Mouse (Mus musculus) forebrain, embryonic 12.5 days (tissue): ENCODE data around the gene Mpp6. TPM values are rescaled to one million over a fixed set of nuclear protein-coding genes. Genes with fewer than 3 reads are reported as not detected.
A peak's percentile ranks its signal among the peaks of the same experiment; 100 is the strongest.

Source experiments
- ATAC-seq: fragments of 200-750 bp; cut with Nextera tagmentation; 2 replicates; pipeline ENCODE4 v1.8.0; 2017; ENCODE audit warnings: moderate TSS enrichment; ENCODE audit not compliant: low FRiP score
- H3K27ac ChIP-seq: fragments of 300-500 bp; sonication (generic); 2 replicates; pipeline ENCODE4 v1.5.1; 2016; ENCODE audit warnings: mild to moderate bottlenecking
- H3K27me3 ChIP-seq: fragments of 300-500 bp; sonication (generic); 2 replicates; pipeline ENCODE4 v1.6.1; 2016; ENCODE audit warnings: mild to moderate bottlenecking
- H3K36me3 ChIP-seq: fragments of 300-500 bp; sonication (generic); replicated peaks from 2 replicates; pipeline ENCODE4 v1.6.1; 2016; ENCODE audit warnings: mild to moderate bottlenecking
- H3K4me1 ChIP-seq: fragments of 300-500 bp; sonication (generic); 2 replicates; pipeline ENCODE4 v1.6.1; 2016
- H3K4me2 ChIP-seq: fragments of 300-500 bp; sonication (generic); 2 replicates; pipeline ENCODE4 v1.6.1; 2016; ENCODE audit warnings: mild to moderate bottlenecking, moderate library complexity
- H3K4me3 ChIP-seq: fragments of 300-500 bp; sonication (generic); replicated peaks from 2 replicates; pipeline ENCODE4 v1.5.1; 2016; ENCODE audit warnings: mild to moderate bottlenecking
- H3K9ac ChIP-seq: fragments of 300-500 bp; sonication (generic); 2 replicates; pipeline ENCODE4 v1.6.1; 2016; ENCODE audit warnings: mild to moderate bottlenecking
- H3K9me3 ChIP-seq: fragments of 300-500 bp; sonication (generic); 2 replicates; pipeline ENCODE4 v1.6.1; 2016
- WGBS: fragments of 180-500 bp; shearing (Covaris S2); methylation state at CpG from one replicate; pipeline ENCODE4 v1.1.7; 2016; 5-methylcytosine and 5-hydroxymethylcytosine counted together
- polyA plus RNA-seq: library from polyadenylated mRNA; unstranded; fragments of >200 nt; fragmentation: Nextera tagmentation; extraction: Ambion mirVana; gene quantifications from 2 replicates; pipeline ENCODE4 v1.2.1, GENCODE M21; 2016

Mpp6 gene
- 76.1 and 83.6 TPM in 2 replicates for polyA plus RNA-seq

- 0% methylated on average over 72 of the region's 74 CpGs for WGBS
- Histone ChIP-seq H3K27me3 (peaks cover 9% of the 10 kb centered on the region; the same call in 1 of the 2 replicates), H3K9me3 (no peaks in the 10 kb centered on the region), H3K36me3 (no peaks in the 10 kb centered on the region), H3K27ac (peak within 1 kb of the TSS; percentile 87), H3K9ac (peak within 1 kb of the TSS; percentile 93), H3K4me2 (peak within 1 kb of the TSS; percentile 70), H3K4me1 (peaks cover 15% of the 10 kb centered on the region), H3K4me3 (peak within 1 kb of the TSS; percentile 87)
- peak; percentile 93 for ATAC-seq
These were observed at the start of gene Mpp6 for GRCm38 (mm10) chr6:50109757-50110378. Mpp6 (plus strand) TSS chr6:50110241.

DNA sequence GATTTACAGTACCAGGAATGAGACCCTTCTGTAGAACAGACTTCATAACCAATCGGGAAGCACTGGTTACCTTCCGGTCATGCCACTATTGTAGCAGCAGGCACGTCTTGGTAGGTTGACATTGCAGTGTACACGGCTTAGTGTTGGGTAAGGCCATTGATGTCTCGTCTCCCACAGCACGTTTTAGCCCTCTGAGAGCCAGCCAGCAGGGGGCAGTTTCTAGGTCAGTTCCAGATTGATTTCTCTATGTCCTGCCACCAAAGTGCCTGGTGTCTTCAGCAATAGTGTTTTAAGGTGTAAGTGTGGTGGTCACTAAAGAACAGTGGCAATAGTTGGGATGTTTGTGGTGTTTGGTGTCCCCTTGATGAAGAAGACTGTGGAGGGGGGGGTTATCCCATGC, 43.9 kb upstream of the Mpp6 start:
- Histone ChIP-seq H3K9ac (no peak overlapping the region), H3K36me3 (no peaks in the 10 kb centered on the region), H3K4me2 (no peak overlapping the region), H3K27ac (no peak overlapping the region), H3K27me3 (no peaks in the 10 kb centered on the region), H3K9me3 (no peaks in the 10 kb centered on the region), H3K4me3 (no peak overlapping the region), H3K4me1 (no peaks in the 10 kb centered on the region; the same call in 1 of the 2 replicates)
- ATAC-seq = no peak
- 88% methylated on average over 6 of the region's 6 CpGs for WGBS

DNA sequence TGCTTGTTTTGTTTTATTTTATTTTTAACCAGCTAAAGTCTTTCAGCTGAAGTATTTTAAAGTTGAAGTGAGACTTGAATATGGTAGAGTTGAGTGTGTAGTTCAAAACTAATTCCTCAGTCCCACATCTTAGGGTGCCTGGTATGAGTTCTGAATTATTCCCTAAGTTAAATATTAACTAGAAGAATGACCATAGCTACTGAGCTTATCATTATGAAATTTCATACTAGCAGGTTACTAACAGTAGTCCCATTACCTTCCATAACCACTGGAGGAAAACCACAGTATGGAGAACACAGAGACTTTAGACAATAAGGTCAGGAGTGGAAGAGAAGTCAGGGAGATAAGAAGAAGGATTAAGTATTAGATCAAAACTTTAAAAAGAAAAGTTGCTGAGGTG, 41.6 kb upstream of the Mpp6 start:
- no peaks in the 10 kb centered on the region for H3K27me3 ChIP-seq
- H3K4me3 ChIP-seq = no peak overlapping the region
- no peak overlapping the region for H3K27ac ChIP-seq
- H3K36me3 ChIP-seq = no peaks in the 10 kb centered on the region
- no peak overlapping the region for H3K9ac ChIP-seq
- H3K9me3 ChIP-seq = no peaks in the 10 kb centered on the region
- H3K4me2 ChIP-seq = no peak overlapping the region
- H3K4me1 ChIP-seq = no peaks in the 10 kb centered on the region; the same call in 1 of the 2 replicates
- ATAC-seq = no peak

- Histone ChIP-seq H3K9ac (no peak overlapping the region), H3K9me3 (no peaks in the 10 kb centered on the region), H3K27ac (no peak overlapping the region), H3K4me3 (no peak overlapping the region), H3K4me1 (no peaks in the 10 kb centered on the region; the same call in 1 of the 2 replicates), H3K27me3 (no peaks in the 10 kb centered on the region), H3K4me2 (no peak overlapping the region), H3K36me3 (no peaks in the 10 kb centered on the region)
- ATAC-seq = no peak
- WGBS = 89% methylated on average over 3 of the region's 3 CpGs
These were observed 34.8 kb upstream of the Mpp6 start for GRCm38 (mm10) chr6:50075248-50075647.

DNA sequence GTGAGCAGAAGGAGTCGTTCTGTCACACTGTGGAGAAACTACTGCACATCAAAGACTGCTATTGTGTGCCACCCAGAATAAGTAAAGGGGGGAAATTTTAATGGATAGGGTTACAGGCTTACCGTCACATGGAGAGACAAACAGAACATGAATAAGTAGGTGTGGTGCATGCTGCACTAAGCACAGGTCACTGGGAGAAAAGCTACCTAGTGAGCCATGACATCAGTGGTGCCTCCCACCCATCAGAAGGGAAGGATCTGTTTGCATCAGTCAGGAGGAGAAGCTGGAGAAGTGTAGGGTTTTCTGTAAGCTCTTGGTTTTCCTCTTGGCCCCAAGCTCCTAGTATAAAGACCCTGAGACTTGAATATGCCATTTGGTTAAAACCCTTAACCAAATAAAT, 33.6 kb upstream of the Mpp6 start:
- no peak overlapping the region for H3K27ac ChIP-seq
- H3K4me2 ChIP-seq = no peak overlapping the region
- 51% methylated on average over 2 of the region's 2 CpGs for WGBS
- H3K27me3 ChIP-seq = no peaks in the 10 kb centered on the region
- no peak for ATAC-seq
- no peak overlapping the region for H3K4me3 ChIP-seq
- H3K36me3 ChIP-seq = no peaks in the 10 kb centered on the region
- H3K4me1 ChIP-seq = no peaks in the 10 kb centered on the region
- H3K9ac ChIP-seq = no peak overlapping the region
- no peaks in the 10 kb centered on the region for H3K9me3 ChIP-seq

- no peaks in the 10 kb centered on the region for H3K27me3 ChIP-seq
- no peaks in the 10 kb centered on the region for H3K4me1 ChIP-seq
- H3K27ac ChIP-seq = no peak overlapping the region
- no peaks in the 10 kb centered on the region for H3K9me3 ChIP-seq
- WGBS = 72% methylated on average over 7 of the region's 7 CpGs
- H3K4me2 ChIP-seq = no peak overlapping the region
- ATAC-seq = no peak
- no peak overlapping the region for H3K9ac ChIP-seq
- H3K36me3 ChIP-seq = no peaks in the 10 kb centered on the region
- H3K4me3 ChIP-seq = no peak overlapping the region
These were observed 29.6 kb upstream of the Mpp6 start for GRCm38 (mm10) chr6:50080431-50080830.

DNA sequence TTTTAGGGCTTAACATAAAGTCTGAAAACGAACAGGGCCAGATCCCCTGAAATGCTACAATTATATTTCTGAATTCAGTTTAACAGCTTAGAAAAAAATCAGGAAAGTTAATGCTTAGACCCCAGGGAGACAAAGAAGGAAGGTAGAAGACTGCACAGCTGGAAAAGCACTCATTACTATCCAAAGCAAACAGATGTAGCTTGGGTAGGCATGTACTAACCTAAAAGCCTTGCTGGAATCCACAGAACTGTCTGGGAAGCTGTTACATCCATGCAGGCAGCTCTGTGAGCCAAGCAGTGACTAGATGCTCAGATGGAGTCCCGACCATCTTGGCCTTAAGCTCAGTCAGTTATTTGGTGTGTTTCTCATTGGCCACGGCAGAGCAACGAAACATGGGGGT, 24.8 kb upstream of the Mpp6 start:
- H3K27ac ChIP-seq = no peak overlapping the region
- no peaks in the 10 kb centered on the region for H3K36me3 ChIP-seq
- no peak overlapping the region for H3K4me2 ChIP-seq
- H3K4me1 ChIP-seq = no peaks in the 10 kb centered on the region
- H3K9ac ChIP-seq = no peak overlapping the region
- no peak overlapping the region for H3K4me3 ChIP-seq
- no peaks in the 10 kb centered on the region for H3K9me3 ChIP-seq
- WGBS = 87% methylated on average over 4 of the region's 4 CpGs
- no peaks in the 10 kb centered on the region for H3K27me3 ChIP-seq
- ATAC-seq = no peak

GRCm38 (mm10) chr6:50089333-50089732, 20.7 kb upstream of the Mpp6 start:
- Histone ChIP-seq H3K4me2 (no peak overlapping the region), H3K27ac (no peak overlapping the region), H3K9me3 (no peaks in the 10 kb centered on the region), H3K4me3 (no peak overlapping the region), H3K9ac (no peak overlapping the region), H3K36me3 (no peaks in the 10 kb centered on the region), H3K27me3 (no peaks in the 10 kb centered on the region), H3K4me1 (no peaks in the 10 kb centered on the region)
- ATAC-seq = no peak
- WGBS = 93% methylated on average over 5 of the region's 5 CpGs

DNA sequence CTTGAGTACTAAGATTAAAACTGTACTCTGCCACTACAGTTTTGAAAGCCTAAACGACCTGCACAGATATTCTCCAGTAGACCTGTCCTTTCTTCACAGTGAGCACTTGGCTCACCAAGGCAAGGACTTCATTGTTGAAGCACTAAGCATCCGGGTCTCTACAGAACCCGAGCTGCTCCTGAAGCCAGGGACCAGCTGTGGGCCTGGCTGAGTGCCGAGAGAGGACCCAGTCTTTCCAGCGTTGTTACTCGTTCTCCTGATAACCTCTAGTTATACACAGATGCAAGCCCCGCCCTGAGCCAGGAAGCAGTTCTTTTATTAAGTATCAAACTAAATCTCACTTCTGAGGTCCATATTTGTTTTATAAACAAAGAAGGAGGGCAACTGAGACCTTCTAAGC, 19.8 kb upstream of the Mpp6 start:
- Histone ChIP-seq H3K36me3 (no peaks in the 10 kb centered on the region), H3K4me1 (no peaks in the 10 kb centered on the region), H3K9me3 (no peaks in the 10 kb centered on the region), H3K27me3 (no peaks in the 10 kb centered on the region), H3K4me2 (no peak overlapping the region), H3K9ac (no peak overlapping the region), H3K27ac (no peak overlapping the region), H3K4me3 (no peak overlapping the region)
- no peak for ATAC-seq
- WGBS = 83% methylated on average over 7 of the region's 7 CpGs

DNA sequence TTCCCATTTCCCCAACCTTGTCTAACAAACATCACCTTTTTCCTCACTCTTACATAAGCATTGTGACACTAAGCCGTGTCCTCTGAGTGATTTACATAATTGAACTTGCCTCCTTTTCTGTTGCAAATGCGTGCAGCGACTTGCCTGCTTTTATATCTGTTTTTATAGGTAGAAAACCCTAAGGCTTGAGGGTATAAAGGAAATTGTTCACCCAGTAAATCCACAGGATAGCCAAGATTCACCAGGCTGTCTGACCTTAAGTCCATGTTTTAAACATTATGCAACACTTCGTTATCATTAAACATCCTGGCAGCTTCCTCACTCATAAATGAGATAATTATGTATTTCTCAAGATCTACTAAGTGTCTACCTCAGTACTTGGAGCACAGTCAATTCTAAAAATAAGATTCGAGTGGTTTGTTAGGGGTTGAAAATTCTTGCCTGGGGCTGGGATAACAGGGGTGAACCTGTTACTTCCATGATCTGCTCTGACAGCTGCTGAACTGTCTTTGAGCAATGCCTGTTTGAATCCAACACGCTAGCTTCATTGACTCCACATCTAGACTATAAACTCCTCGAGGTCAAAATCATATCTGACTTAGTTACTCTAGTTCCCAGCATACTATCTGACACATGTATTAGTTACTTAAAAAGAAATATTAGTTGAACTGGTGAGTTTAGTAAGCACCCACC, 18.4 kb upstream of the Mpp6 start:
- Histone ChIP-seq H3K27me3 (no peaks in the 10 kb centered on the region), H3K9me3 (no peaks in the 10 kb centered on the region), H3K4me3 (no peak overlapping the region), H3K36me3 (no peaks in the 10 kb centered on the region), H3K4me2 (no peak overlapping the region), H3K4me1 (no peaks in the 10 kb centered on the region), H3K9ac (no peak overlapping the region), H3K27ac (no peak overlapping the region)
- WGBS = 70% methylated on average over 7 of the region's 7 CpGs
- ATAC-seq = no peak

GRCm38 (mm10) chr6:50109201-50109756, 762 bp upstream of the Mpp6 start:
- peak overlapping the region; percentile 87 for H3K27ac ChIP-seq
- H3K9ac ChIP-seq = peak overlapping the region; percentile 93
- H3K4me1 ChIP-seq = peaks cover 15% of the 10 kb centered on the region
- no peak; the same call in 1 of the 2 replicates for ATAC-seq
- 3% methylated on average over 15 of the region's 15 CpGs for WGBS
- H3K4me2 ChIP-seq = peak overlapping the region; percentile 70
- H3K9me3 ChIP-seq = no peaks in the 10 kb centered on the region
- H3K36me3 ChIP-seq = no peaks in the 10 kb centered on the region
- peak overlapping the region; percentile 87 for H3K4me3 ChIP-seq
- peaks cover 9% of the 10 kb centered on the region; the same call in 1 of the 2 replicates for H3K27me3 ChIP-seq

DNA sequence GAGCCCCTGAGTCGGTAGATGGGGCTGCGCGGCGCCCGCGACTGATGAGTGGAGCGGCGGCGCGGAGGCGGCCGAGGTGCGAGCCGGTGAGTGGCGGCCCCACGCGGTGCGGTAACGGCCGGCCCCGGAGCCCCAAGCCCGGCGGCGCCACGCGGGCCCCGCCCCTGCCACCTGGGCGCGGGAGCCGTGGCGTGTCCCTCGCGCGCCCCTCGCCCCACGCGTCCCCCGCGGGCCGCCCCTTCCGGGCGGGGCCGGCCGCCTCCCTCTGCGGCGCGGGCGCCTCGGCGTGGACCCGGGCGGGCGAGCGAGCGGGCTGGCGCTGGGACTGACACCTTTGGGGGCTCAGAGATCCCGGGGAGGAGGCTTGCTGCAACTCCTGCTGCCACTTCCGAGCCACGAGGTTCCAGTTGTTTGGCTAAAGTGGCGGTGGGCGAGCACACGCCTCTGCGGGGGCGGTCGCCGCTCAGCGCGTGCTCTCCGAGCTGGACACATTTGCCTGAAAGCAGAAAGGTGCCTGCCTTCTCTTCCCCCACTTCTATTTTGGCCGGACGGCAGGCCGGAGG, 419 bp downstream of the Mpp6 start:
- H3K9me3 ChIP-seq = no peaks in the 10 kb centered on the region
- peaks cover 8% of the 10 kb centered on the region; the same call in 1 of the 2 replicates for H3K27me3 ChIP-seq
- under 1% methylated on average over 47 of the region's 72 CpGs for WGBS
- peak overlapping the region; percentile 93 for H3K9ac ChIP-seq
- H3K36me3 ChIP-seq = no peaks in the 10 kb centered on the region
- H3K4me2 ChIP-seq = peak overlapping the region; percentile 70
- peak; percentile 81; the same call in 1 of the 2 replicates for ATAC-seq
- peaks cover 15% of the 10 kb centered on the region for H3K4me1 ChIP-seq
- peak overlapping the region; percentile 87 for H3K4me3 ChIP-seq
- peak overlapping the region; percentile 87 for H3K27ac ChIP-seq
